Mouse (Mus musculus) testis, adult 2 months (tissue): ENCODE data around the gene Lamtor1.

Experiments
- CTCF ChIP-seq: fragments of 200-500 bp; IDR thresholded peaks from 2 replicates; pipeline ENCODE4 v1.5.1; 2012; ENCODE audit warnings: low read depth, mild to moderate bottlenecking, inconsistent platforms, low read length, moderate library complexity; ENCODE audit not compliant: control insufficient read depth, insufficient read depth, insufficient replicate concordance
- POLR2A ChIP-seq: fragments of 200-500 bp; IDR thresholded peaks from 2 replicates; pipeline ENCODE4 v1.6.1; 2012; ENCODE audit warnings: low read depth, mild to moderate bottlenecking, inconsistent platforms, low read length, moderate library complexity; ENCODE audit not compliant: control insufficient read depth

DNA sequence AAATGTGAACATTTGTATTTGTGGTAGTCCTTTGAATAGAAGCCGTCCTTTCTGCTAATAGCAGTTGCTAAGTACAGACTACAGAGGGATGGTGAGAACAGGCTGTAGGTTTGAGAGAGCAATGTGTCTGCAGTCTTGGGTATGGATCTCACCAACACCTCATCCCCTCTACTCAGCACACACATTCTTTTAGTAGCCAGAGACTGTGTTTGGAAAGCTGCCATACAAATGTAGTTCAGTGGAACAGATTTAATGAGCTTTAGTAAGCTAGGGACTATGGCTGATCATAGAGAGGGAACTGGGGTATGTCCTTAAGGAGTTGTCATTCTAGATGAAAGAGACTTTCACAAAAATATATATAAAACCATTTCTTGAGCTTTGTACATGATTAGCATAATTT lies 61.6 kb downstream of the Lamtor1 start:
- TF ChIP-seq CTCF (no peak), POLR2A (no peak)
